Mouse (Mus musculus) skeletal muscle tissue, adult 2 months (tissue): ENCODE results near the gene C2cd4b.
"Not testable (repeated sequence)": the region's sequence is repeated elsewhere in the genome, so short reads cannot be mapped to it uniquely, and the experiment has no call there.

ENCODE experiments used
- DNase-seq: peaks from one replicate; pipeline ENCODE4 v3.0.0-alpha.2; 2012; ENCODE audit warnings: low read depth, low spot score

Gene C2cd4b

GRCm38 (mm10) chr9:67759163-67759955 lies at the start of gene C2cd4b:
TSS of gene C2cd4b (plus strand) at chr9:67759437.
- peak; percentile 28 for DNase-seq

GRCm38 (mm10) chr9:67711051-67711877 lies 48.0 kb upstream of the C2cd4b start:
- peak; percentile 42 for DNase-seq

GRCm38 (mm10) chr9:67712146-67712545 lies 47.1 kb upstream of the C2cd4b start:
- no peak for DNase-seq

GRCm38 (mm10) chr9:67717081-67717480 lies 42.2 kb upstream of the C2cd4b start:
- DNase-seq = no peak

GRCm38 (mm10) chr9:67718596-67718995 lies 40.6 kb upstream of the C2cd4b start:
- no peak for DNase-seq

- DNase-seq = no peak
These were observed 39.1 kb upstream of the C2cd4b start for GRCm38 (mm10) chr9:67720150-67720549.

- DNase-seq = no peak
These were observed 36.9 kb upstream of the C2cd4b start for GRCm38 (mm10) chr9:67722378-67722777.

- no peak for DNase-seq
These were observed 34.0 kb upstream of the C2cd4b start for GRCm38 (mm10) chr9:67725196-67725595.

GRCm38 (mm10) chr9:67733716-67734115 lies 25.5 kb upstream of the C2cd4b start:
- DNase-seq = no peak

- peak; percentile 56 for DNase-seq
These were observed 23.8 kb upstream of the C2cd4b start for GRCm38 (mm10) chr9:67735426-67735825.

GRCm38 (mm10) chr9:67741256-67741655 lies 18.0 kb upstream of the C2cd4b start:
- DNase-seq = no peak

- DNase-seq = no peak
These were observed 5.6 kb upstream of the C2cd4b start for GRCm38 (mm10) chr9:67753411-67754182.

GRCm38 (mm10) chr9:67754713-67755112 lies 4.5 kb upstream of the C2cd4b start:
- DNase-seq = no peak

- peak; percentile 42 for DNase-seq
These were observed 551 bp upstream of the C2cd4b start for GRCm38 (mm10) chr9:67758686-67759085.

GRCm38 (mm10) chr9:67759956-67760764 lies 923 bp downstream of the C2cd4b start:
- not testable (repeated sequence) for DNase-seq

- DNase-seq = no peak
These were observed 1.8 kb downstream of the C2cd4b start for GRCm38 (mm10) chr9:67760991-67761390.

GRCm38 (mm10) chr9:67763326-67763725 lies 4.1 kb downstream of the C2cd4b start:
- no peak for DNase-seq

- no peak for DNase-seq
These were observed 7.2 kb downstream of the C2cd4b start for GRCm38 (mm10) chr9:67766405-67766804.

GRCm38 (mm10) chr9:67766948-67767347 lies 7.7 kb downstream of the C2cd4b start:
- no peak for DNase-seq

- no peak for DNase-seq
These were observed 9.6 kb downstream of the C2cd4b start for GRCm38 (mm10) chr9:67768843-67769242.

- no peak for DNase-seq
These were observed 10.2 kb downstream of the C2cd4b start for GRCm38 (mm10) chr9:67769401-67769800.
